Mouse (Mus musculus) megakaryocyte, embryonic 14.5 days (primary cell): ENCODE data around the gene Zfp423.

ENCODE experiments used
- FLI1 ChIP-seq: IDR thresholded peaks from 2 replicates; pipeline ENCODE4 v1.6.1; 2012; ENCODE audit warnings: low read length, inconsistent platforms, mixed read lengths
- GATA1 ChIP-seq: IDR thresholded peaks from 3 replicates; pipeline ENCODE4 v1.6.1; 2012; ENCODE audit warnings: mixed read lengths, low read length, inconsistent platforms, borderline replicate concordance

- TF ChIP-seq FLI1 (no peak), GATA1 (no peak)
Observed at GRCm38 (mm10) chr8:87837266-87837665, 122.1 kb downstream of the Zfp423 start.
